Mouse (Mus musculus) megakaryocyte, embryonic 14.5 days (primary cell): ENCODE measurements at regions not wholly inside any gene's neighbourhood (a gene's known extent, or its start where the extent isn't known, plus 50 kb on each side); places are given as distances from the start of the nearest gene placed in this dataset.

ENCODE experiments used
- FLI1 ChIP-seq: IDR thresholded peaks from 2 replicates; pipeline ENCODE4 v1.6.1; 2012; ENCODE audit warnings: low read length, inconsistent platforms, mixed read lengths
- GATA1 ChIP-seq: IDR thresholded peaks from 3 replicates; pipeline ENCODE4 v1.6.1; 2012; ENCODE audit warnings: mixed read lengths, low read length, inconsistent platforms, borderline replicate concordance

GRCm38 (mm10) chr13:43963321-43963720, 178.7 kb downstream of the Cd83 start:
- TF ChIP-seq GATA1: no peak
- no peak for TF ChIP-seq FLI1
